Mouse (Mus musculus) kidney, adult 8-10 months (tissue): Measurements from ENCODE around the gene Btbd8.

Experiments
- DNase-seq, 2 experiments: peaks; one replicate each; pipeline ENCODE4 v3.0.0; 2022

Gene Btbd8

DNA sequence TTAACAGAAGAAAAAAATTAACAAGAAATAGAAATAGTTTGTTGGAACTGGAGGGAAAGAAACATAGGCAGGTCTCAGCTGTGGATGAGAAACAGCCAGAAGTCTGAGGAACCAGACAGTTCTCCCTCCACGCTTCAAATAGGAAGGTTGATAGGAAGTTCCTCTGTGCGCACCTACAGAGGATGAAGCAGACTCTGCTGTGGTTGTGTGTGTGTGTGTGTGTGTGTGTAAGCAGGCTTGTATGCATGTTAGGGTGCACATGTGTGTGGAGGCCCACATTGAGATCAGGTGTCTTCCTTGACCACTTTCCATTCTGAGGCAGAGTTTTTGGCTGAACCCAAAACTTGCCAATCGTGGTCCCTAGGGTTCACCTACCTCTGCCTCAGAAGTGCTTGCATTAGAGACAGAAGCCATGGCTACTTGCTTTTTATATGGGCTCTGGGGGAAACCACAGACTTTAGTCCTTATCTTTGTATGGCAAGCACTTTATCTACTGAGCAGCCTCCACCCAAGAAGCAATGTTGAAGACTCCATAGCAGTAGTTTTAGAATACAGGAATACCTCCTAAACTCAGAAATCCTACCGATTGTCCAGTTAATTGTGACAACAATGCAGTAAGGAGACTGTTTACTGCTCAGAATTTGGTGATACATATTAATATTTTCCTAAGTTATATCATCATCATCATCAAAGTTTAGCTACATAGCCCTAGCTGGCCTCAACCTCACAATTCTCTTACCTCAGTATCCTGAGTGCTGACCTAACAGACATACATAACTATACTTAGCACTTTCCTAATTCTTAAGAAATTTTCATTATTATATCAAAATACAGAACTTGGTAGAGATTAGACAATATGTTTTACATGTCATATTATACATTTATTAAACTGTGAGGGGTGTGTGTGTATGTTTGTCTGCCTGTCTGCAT lies 24.6 kb downstream of the Btbd8 start:
- no peak for DNase-seq

DNA sequence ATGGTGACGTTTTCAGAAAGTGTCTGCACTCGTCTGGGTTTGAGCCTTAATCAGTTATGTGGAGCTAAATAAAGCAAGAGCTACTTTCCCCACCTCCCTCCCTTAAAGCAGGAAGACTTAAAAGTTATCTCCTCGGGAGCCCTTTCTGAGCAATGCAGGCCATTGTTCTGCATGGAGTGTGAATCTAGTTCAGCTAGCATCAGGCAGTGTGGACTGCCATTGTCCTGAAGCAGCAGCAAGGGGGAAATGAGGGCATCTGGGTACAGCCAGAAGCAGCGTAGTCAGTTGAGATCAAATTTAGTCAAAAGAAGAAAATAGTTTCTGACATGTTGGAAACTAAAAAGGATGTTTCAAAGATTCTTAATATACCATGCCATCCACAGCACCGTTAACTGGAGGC lies 28.7 kb downstream of the Btbd8 start:
- no peak for DNase-seq

DNA sequence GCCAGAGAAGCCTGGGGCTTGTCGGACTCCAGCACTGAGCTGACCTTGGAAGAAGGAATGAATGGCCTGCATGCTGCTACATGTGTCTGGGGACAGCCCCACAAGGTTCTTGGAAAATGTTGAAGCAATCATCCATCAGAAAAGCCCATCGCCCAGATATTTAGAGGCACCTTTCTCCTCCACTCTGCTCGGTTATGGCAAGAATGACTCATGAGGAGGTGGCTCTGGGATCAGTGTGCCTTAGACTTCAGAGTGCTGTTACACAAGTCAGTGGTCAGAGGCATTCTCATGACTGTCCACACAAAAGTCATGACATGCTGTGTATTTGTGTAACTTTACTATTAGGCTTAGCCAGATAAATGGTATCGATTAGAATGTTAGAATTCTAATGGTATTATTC lies 29.3 kb downstream of the Btbd8 start:
- no peak for DNase-seq

DNA sequence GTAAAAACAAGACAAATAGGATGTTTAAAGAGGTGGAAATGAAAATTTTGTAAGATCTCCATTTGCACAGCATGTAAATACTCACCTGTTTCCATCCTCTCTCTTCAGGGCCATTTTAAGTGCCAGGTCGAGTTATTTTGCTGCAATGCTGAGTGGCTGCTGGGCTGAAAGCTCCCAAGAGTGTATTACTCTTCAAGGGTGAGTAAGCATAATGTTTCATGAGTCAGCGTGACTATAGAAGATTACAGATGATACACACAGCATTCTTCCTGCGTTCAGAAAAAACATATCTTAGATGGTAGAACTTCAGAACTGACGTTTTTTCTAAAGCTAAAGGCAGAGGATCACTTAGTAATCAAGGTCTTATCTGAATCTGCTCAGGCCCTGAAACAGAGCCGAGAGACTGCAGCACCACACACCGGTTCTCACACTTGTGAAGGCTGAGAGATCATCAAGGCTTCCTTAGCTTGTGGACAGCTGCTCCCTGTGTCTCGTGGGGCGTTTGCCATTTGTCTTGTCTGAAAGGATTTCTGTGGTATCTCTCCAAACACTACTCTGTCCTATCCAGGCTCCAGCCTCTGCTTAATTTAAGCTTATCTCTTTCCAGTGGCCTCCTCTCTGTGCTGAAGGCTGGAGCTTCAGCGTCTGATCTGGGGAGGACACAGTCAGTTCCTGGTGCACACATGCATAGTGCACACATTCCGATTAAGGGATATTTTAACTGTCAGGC lies 33.0 kb downstream of the Btbd8 start:
- no peak for DNase-seq

DNA sequence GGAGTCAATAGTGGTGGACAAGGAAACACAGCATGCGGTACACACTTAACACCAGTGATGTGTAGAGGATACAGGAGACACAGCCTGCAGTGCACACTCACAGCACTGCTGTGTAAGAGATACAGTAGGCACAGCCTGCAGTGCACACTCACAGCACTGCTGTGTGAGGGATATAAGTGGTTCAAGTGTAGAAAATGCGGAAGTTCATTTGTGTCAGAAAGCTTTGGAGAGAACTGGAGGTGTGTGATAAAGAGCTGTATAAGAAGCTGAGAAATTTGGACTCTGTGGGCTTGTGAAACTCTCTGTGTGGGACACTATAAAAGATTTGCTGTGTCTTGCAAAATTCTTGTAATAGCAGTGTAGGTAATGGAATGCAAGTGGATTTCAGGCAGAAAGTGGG lies 42.4 kb downstream of the Btbd8 start:
- no peak for DNase-seq

DNA sequence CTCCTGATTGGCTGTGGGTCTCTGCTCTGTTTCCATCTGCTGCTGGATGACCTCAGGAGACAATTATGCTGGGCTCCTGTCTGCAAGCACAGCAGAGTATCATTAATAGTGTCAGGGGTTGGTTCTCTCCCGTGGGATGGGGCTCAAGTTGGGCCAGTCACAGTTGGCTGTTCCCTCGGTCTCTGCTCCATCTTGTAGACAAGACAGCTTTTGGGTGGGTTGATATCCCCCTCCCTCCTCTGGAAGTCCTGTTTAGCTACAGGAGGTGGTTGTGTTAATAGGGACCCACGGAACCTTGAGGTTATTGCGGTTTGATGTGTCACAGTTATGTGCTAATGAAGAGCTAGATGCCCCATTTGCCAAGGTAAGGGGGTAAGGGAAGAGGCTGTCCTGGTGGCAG lies 51.2 kb downstream of the Btbd8 start:
- no peak for DNase-seq

DNA sequence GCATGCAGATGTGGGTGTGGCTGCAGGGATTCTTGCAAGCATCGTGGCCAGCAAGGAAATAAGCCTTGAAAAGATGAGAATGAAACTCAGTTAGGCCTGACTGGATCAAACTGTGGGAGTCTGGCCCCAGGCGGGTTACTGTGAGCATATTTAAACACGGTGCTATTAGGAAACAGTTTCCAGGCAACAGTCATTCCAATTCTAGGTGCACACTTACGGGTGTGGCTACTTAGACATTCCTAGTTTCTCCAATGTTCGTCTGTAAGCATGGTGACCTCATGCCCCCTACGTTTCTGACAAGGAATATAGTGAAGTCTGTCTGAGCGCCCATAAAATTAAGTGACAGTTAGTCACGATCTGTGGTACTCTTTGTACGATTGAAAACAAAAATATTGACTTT lies 53.2 kb downstream of the Btbd8 start:
- no peak for DNase-seq

- no peak for DNase-seq
These were observed 54.7 kb downstream of the Btbd8 start for GRCm38 (mm10) chr5:107492471-107492870.

DNA sequence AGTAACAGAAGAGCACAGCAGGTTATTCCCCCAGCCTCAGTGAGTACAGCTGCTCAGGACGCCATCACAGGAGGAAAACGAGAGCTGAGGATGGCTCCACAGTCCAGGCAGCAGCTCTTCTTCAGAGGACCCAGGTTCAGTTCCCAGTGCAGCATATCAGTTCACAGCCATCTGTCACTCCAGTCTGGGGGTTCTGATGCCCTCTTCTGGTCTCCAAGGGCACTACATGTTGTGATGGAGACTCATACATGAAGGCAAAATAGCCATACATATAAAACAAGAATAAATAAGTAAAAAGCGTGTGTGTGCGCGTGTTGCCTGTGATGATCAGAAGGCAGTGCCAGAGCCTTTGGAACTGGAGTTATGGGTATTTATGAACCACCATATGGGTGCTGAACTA lies 57.0 kb downstream of the Btbd8 start:
- DNase-seq, result no peak

GRCm38 (mm10) chr5:107496047-107496446 lies 58.2 kb downstream of the Btbd8 start:
- DNase-seq, result no peak

DNA sequence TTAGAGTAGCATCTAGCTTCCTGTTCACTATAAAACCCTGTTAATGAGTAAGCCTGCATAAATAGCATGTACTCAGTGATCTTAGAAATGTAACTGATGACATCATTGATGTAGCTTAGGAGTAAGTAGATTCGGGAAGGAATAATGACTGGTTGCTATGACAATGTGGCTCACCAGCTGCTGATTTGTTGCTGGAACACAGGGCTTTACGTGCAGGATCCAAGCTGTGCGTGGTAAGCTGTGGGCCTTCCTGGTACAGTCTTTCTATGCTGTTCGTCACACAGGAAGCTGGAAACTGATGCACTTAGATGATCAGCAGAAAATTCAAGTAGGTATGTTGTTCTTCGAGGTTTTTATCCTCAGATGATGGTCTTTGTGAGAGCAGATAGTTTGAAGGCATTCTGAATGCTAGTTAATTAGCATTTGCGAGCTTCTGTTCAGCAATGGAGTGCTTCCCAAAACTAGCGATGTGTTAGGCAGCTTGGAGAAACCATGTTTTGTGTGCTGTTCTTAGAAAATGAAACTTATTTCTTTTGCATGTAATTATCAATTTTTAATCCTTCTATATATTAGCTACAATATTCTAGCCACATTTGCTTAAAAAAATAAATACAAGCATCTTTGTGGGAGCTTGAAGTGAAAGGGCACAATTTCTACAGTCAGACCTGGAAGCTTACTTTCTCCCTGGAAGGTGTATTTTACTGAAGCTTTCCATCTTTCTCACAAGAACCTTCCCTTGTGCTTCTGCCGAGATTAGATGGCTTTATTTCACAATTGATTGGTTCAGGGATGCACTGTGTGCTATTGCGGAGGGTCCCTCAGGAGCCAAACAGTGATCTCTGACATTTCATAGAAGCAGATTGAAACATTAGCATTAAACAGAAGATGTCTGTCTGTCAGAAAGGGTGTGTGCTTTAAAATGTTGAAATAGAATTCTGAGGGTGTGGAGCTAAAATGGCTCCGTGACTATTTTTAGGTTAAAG lies 60.0 kb downstream of the Btbd8 start:
- DNase-seq, result no peak

DNA sequence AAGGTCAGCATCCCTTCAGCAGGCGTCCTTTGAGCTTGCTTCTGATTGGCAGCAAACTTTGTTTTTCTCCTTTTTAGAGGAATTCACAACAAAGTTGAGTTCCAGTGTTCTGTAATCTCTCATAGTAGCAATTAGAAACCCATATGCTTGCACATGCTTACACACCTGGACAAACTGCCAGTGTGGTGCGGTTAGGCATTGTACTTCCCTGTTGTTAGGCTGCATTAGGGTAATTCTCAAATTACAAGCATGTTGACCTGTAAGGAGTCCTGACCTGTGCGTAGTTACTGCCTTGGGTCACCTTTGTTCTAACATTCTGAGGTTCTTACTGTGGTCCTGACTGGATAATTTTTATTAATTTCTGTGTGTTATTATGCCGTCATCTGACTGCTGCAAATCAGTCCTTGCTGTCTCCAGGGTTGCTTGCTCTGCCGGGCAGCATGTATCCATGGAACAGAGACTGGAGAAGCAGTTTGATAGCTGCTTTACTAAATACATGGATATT lies 61.1 kb downstream of the Btbd8 start:
- no peak for DNase-seq

- DNase-seq, result no peak
These were observed 62.2 kb downstream of the Btbd8 start for GRCm38 (mm10) chr5:107499891-107500535.

- DNase-seq, result no peak
These were observed 62.9 kb downstream of the Btbd8 start for GRCm38 (mm10) chr5:107500741-107501140.

DNA sequence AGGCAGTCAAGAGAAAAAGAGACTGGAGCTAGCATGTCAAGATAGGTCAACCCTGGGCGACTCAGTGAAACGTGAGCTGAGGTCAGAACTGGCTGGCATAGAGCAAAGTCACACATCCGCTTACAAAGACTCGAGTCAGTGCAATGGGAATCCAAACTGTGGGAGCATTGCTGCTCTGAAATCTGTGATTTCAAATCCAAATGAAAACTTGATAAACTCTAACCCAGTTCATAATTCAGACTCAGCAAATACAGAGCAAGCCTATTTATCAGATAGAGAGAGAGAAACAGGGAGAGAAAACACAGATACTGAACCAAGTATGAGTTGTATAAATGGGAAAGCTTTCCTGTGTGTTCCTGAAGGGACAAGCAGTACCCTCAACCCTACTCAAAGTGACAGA lies 69.5 kb downstream of the Btbd8 start, which contains the start of gene Gm42669:
Gene Gm42669 (plus strand): TSS at position 301 of the 400 bp plus-strand sequence.
- no peak for DNase-seq

DNA sequence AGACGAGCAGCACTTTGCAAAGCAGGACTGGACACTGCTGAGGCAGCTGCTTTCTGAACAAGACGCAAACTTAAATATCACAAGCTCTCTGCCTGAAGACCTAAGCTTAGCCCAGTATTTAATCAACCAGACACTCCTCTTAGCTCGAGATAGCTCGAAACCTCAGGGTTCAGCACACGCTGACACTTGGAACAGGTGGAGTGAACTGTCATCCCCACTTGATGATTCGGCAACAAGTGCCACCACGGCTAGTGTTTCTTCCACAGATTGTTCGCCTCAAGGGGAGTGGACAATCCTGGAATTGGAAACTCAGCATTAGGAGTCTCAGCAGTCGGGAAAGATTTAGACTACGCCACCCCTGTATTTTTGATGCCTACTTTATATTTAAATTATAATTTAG lies 72.7 kb downstream of the Btbd8 start:
- no peak for DNase-seq

DNA sequence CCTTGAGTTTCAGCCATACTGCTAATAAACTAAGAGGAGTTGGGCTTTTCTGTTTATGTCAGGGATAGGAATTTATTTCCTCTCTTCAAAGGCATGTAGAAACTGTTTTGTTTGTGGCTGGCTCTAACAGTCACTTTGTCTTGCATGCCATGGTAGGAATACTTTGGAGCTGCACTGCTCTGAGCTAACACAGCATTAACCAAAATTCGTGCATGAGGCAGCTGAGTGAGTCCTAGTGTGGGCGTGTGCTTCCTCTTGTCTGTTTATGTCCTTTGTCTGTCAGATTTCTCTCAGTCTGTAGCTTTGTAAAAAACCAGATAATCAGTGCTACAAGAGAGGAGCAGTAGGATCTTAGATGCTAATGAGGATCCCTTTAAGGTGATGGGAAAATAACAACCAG lies 73.5 kb downstream of the Btbd8 start:
- no peak for DNase-seq

DNA sequence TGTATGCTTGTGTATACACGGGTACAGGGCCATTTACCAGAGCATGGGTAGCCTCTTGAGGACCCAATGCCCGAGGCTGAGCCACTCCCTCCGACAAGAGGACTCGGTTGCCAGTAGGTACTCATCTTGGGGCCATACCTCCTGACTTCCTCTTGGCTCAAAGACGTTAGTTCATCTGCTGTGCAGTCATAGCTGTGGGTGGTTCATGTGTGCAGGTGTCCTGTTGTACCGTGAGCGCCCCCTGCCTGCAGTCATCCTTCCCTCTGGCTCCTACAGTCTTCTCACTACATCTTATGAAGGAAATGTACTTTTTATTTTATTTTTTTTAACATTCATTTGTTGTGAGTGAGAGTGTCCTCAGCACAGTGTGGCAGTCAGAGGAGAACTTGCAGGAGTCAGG lies 75.8 kb downstream of the Btbd8 start:
- DNase-seq, result peak; percentile 2 to 60

GRCm38 (mm10) chr5:107515453-107515852 lies 77.7 kb downstream of the Btbd8 start:
- DNase-seq, result no peak

GRCm38 (mm10) chr5:107516087-107516486 lies 78.3 kb downstream of the Btbd8 start:
- no peak for DNase-seq

- no peak for DNase-seq
These were observed 80.8 kb downstream of the Btbd8 start for GRCm38 (mm10) chr5:107518602-107519001.

GRCm38 (mm10) chr5:107521386-107521785 lies 83.6 kb downstream of the Btbd8 start:
- no peak for DNase-seq
